Mouse (Mus musculus): ENCODE results near the gene Sgsm1. TPM values are rescaled to one million over a fixed set of nuclear protein-coding genes. Genes with fewer than 3 reads are reported as not detected.

The Sgsm1 gene
- polyA plus RNA-seq, 1 experiment from 2014 or later = 5.2 TPM

- Histone ChIP-seq H3K27me3 (ENCODE audit: insufficient read depth, low read length) (no peaks in the 10 kb centered on the region), H3K4me1 (ENCODE audit: insufficient read depth) (peaks cover 9% of the 10 kb centered on the region), H3K4me3 (ENCODE audit: low read depth, low read length) (no peak overlapping the region), H3K36me3 (ENCODE audit: insufficient read depth) (no peaks in the 10 kb centered on the region), H3K4me2 (no peak overlapping the region), H3K9ac (no peak overlapping the region), H3K9me3 (ENCODE audit: low read depth, low read length) (no peaks in the 10 kb centered on the region), H3K27ac (ENCODE audit: low read depth) (no peak overlapping the region)
- no peak for TF ChIP-seq CTCF (IDR thresholded peaks at IDR 0.05; ENCODE audit: low read depth)
- ATAC-seq (ENCODE audit: insufficient read depth) (no peak), DNase-seq (no peak)
- WGBS = 68% methylated on average over 9 of the region's 9 CpGs
These were observed 106.4 kb downstream of the Sgsm1 start for GRCm38 (mm10) chr5:113204193-113204592.

DNA sequence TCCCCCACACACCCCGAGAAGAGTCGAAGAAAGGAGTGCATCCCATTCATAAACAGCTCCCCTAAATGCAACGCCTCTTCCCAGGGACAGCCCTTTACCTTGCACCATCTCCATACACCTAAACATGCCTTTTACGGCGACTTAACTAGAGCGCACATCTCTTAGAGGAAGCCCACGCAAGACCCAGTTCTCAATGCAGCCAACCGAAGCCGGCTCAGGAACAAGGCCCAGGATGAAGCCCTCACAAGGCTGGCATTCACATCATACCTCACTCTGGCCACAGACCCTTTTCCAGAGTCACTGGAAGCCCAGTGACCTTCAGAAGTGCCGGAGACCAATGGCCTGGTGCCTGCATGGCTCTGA lies 110.8 kb downstream of the Sgsm1 start:
- 87% methylated on average over 10 of the region's 10 CpGs for WGBS
- H3K4me2 ChIP-seq = no peak overlapping the region
- DNase-seq = no peak
- no peak overlapping the region for H3K4me3 ChIP-seq (ENCODE audit: low read depth, low read length)
- no peak for ATAC-seq (ENCODE audit: insufficient read depth)
- no peaks in the 10 kb centered on the region for H3K36me3 ChIP-seq (ENCODE audit: insufficient read depth)
- no peaks in the 10 kb centered on the region for H3K27me3 ChIP-seq (ENCODE audit: insufficient read depth, low read length)
- peak overlapping the region; percentile 21; the same call in 1 of the 2 replicates for H3K27ac ChIP-seq (ENCODE audit: low read depth)
- no peak overlapping the region for H3K9ac ChIP-seq
- no peaks in the 10 kb centered on the region for H3K9me3 ChIP-seq (ENCODE audit: low read depth, low read length)
- no peak for TF ChIP-seq CTCF (IDR thresholded peaks at IDR 0.05; ENCODE audit: low read depth)
- no peaks in the 10 kb centered on the region; the same call in 1 of the 2 replicates for H3K4me1 ChIP-seq (ENCODE audit: insufficient read depth)

DNA sequence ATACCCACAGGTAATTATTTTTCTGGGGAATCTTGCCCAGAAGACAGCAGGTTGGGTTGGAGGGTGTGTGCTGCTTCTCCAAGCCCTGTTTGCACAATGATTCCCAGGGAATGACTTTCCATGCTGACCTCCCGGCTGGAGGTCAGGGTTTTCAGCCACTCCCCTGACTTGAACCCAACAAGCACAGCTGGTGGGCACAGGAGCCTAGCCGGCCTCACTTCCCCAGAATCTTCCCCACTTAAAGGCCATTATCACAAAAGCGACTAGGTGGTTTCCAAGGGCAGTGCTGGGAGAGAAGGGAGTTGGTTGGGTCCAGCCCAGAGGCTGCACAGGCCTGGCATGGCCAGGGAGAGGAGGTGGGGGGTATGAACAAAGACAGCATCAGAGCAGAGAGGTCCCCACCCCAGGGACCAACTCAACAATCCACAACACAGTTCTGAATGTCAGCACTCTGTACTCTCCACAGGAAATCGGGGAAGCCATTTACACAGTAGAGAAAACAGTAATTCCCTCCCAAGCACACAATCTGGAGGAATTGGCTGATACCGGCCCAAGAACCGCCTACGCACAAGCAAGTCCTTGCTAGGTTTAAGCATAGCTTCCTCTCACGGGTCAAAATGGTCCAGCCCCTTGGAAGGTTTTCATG lies 111.3 kb downstream of the Sgsm1 start:
- Histone ChIP-seq H3K36me3 (ENCODE audit: insufficient read depth) (no peaks in the 10 kb centered on the region), H3K4me1 (ENCODE audit: insufficient read depth) (no peaks in the 10 kb centered on the region; the same call in 1 of the 2 replicates), H3K4me2 (no peak overlapping the region), H3K27me3 (ENCODE audit: insufficient read depth, low read length) (no peaks in the 10 kb centered on the region), H3K27ac (ENCODE audit: low read depth) (peak overlapping the region; percentile 21; the same call in 1 of the 2 replicates), H3K9me3 (ENCODE audit: low read depth, low read length) (no peaks in the 10 kb centered on the region), H3K9ac (no peak overlapping the region), H3K4me3 (ENCODE audit: low read depth, low read length) (no peak overlapping the region)
- no peak for DNase-seq
- ATAC-seq (ENCODE audit: insufficient read depth) = no peak
- no peak for TF ChIP-seq CTCF (IDR thresholded peaks at IDR 0.05; ENCODE audit: low read depth)
- WGBS = 45% methylated on average over 8 of the region's 8 CpGs

- Histone ChIP-seq H3K36me3 (ENCODE audit: insufficient read depth) (no peaks in the 10 kb centered on the region), H3K9me3 (ENCODE audit: low read depth, low read length) (no peaks in the 10 kb centered on the region), H3K4me3 (ENCODE audit: low read depth, low read length) (no peak overlapping the region), H3K27me3 (ENCODE audit: insufficient read depth, low read length) (no peaks in the 10 kb centered on the region), H3K9ac (no peak overlapping the region), H3K4me1 (ENCODE audit: insufficient read depth) (no peaks in the 10 kb centered on the region; the same call in 1 of the 2 replicates), H3K4me2 (no peak overlapping the region), H3K27ac (ENCODE audit: low read depth) (peak overlapping the region; percentile 56; the same call in 1 of the 2 replicates)
- peak; percentile 34 for DNase-seq
- no peak for TF ChIP-seq CTCF (IDR thresholded peaks at IDR 0.05; ENCODE audit: low read depth)
- WGBS = 38% methylated on average over 9 of the region's 9 CpGs
- no peak for ATAC-seq (ENCODE audit: insufficient read depth)
These were observed 113.4 kb downstream of the Sgsm1 start for GRCm38 (mm10) chr5:113196916-113197794.

DNA sequence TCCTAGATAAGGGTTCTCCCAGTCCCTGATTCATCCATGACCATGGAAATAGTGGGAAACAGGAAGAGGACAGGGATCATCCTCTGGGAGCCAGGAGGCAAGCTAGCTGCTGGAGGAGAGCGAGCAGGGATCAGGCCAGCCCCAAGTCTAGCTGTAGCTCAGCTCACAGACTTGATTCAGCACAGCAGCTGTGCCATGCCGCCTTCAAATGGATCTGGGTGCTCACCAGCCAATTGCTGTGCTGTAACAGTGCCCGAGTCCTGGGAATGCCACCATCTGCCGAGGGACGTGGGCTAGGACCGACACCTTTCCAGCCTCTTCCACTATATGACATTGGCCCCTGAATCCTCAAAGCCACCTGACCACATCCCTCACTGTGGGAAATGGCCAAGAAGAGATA lies 114.7 kb downstream of the Sgsm1 start:
- ATAC-seq (ENCODE audit: insufficient read depth) = no peak
- peaks cover 3% of the 10 kb centered on the region; the same call in 1 of the 2 replicates for H3K36me3 ChIP-seq (ENCODE audit: insufficient read depth)
- no peaks in the 10 kb centered on the region for H3K9me3 ChIP-seq (ENCODE audit: low read depth, low read length)
- H3K27me3 ChIP-seq (ENCODE audit: insufficient read depth, low read length) = no peaks in the 10 kb centered on the region
- no peak overlapping the region for H3K4me2 ChIP-seq
- no peaks in the 10 kb centered on the region; the same call in 1 of the 2 replicates for H3K4me1 ChIP-seq (ENCODE audit: insufficient read depth)
- WGBS = 93% methylated on average over 6 of the region's 6 CpGs
- H3K4me3 ChIP-seq (ENCODE audit: low read depth, low read length) = no peak overlapping the region
- no peak for TF ChIP-seq CTCF (IDR thresholded peaks at IDR 0.05; ENCODE audit: low read depth)
- no peak for DNase-seq
- no peak overlapping the region for H3K27ac ChIP-seq (ENCODE audit: low read depth)
- H3K9ac ChIP-seq = no peak overlapping the region

DNA sequence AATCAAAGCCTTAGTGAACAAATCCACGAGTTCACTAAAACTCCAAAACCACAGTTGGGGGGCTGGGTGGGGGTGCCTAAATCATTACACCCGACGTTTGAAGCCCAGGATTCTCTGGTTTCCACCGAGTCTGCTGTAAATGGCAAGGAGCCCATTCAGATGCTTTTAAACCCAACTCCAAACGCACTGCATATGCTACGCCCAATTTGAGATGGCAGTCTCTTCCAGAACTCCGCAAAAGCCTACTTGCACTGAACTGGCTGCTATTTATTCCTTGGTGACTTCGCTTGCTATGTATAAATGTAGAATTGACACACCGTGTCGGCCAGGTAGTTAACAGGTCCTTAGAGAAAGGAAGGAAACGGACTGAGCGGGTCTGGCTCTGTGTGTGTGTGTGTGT lies 115.1 kb downstream of the Sgsm1 start:
- peaks cover 3% of the 10 kb centered on the region; the same call in 1 of the 2 replicates for H3K36me3 ChIP-seq (ENCODE audit: insufficient read depth)
- DNase-seq = no peak
- no peak overlapping the region for H3K4me2 ChIP-seq
- WGBS = 78% methylated on average over 12 of the region's 12 CpGs
- H3K4me3 ChIP-seq (ENCODE audit: low read depth, low read length) = no peak overlapping the region
- no peaks in the 10 kb centered on the region; the same call in 1 of the 2 replicates for H3K4me1 ChIP-seq (ENCODE audit: insufficient read depth)
- TF ChIP-seq CTCF (IDR thresholded peaks at IDR 0.05; ENCODE audit: low read depth) = no peak
- H3K27ac ChIP-seq (ENCODE audit: low read depth) = no peak overlapping the region
- no peaks in the 10 kb centered on the region for H3K27me3 ChIP-seq (ENCODE audit: insufficient read depth, low read length)
- ATAC-seq (ENCODE audit: insufficient read depth) = no peak
- no peaks in the 10 kb centered on the region for H3K9me3 ChIP-seq (ENCODE audit: low read depth, low read length)
- no peak overlapping the region for H3K9ac ChIP-seq

DNA sequence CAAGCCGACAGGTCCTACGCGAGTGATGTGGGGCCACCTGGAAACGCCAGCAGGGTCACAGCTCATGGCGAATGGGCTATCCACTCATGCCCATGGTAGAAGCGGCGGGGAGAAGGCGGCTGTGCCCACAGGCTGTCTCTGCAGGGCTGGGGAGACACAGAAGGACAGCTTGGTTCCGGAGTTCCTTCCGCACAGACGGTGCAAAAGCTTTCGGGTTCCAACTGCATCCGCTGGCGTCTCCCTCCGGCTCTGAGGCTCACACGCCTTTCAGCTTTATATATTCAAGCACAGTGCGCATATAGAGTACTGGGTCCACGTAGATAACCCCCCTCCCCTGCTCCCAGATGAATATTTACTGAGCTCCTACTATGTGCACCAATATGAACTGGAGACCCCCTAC lies 116.8 kb downstream of the Sgsm1 start:
- ATAC-seq (ENCODE audit: insufficient read depth) (no peak), DNase-seq (no peak)
- no peak overlapping the region for H3K27ac ChIP-seq (ENCODE audit: low read depth)
- H3K9me3 ChIP-seq (ENCODE audit: low read depth, low read length) = no peaks in the 10 kb centered on the region
- no peak for TF ChIP-seq CTCF (IDR thresholded peaks at IDR 0.05; ENCODE audit: low read depth)
- no peak overlapping the region for H3K4me3 ChIP-seq (ENCODE audit: low read depth, low read length)
- H3K9ac ChIP-seq = no peak overlapping the region
- H3K4me1 ChIP-seq (ENCODE audit: insufficient read depth) = no peaks in the 10 kb centered on the region
- 87% methylated on average over 18 of the region's 18 CpGs for WGBS
- peaks cover 10% of the 10 kb centered on the region; the same call in 1 of the 2 replicates for H3K36me3 ChIP-seq (ENCODE audit: insufficient read depth)
- no peak overlapping the region for H3K4me2 ChIP-seq
- H3K27me3 ChIP-seq (ENCODE audit: insufficient read depth, low read length) = no peaks in the 10 kb centered on the region

Small RNA genes within 50 kb of the gene (microRNA-seq; reads per million reads assigned to microRNA genes)
- gene Mir7229 (ENCODE audit: borderline number of aligned reads) (not detected), gene Mir7230 (ENCODE audit: borderline number of aligned reads) (not detected)

Other genes starting within 250 kb of the Sgsm1 start
- not detected in 2 replicates for gene Crybb2, start 240.7 kb downstream of the Sgsm1 start, polyA plus RNA-seq (2014; fragmentation: Nextera tagmentation; extraction: Ambion mirVana)
- gene Crybb3, start 229.2 kb downstream of the Sgsm1 start, polyA plus RNA-seq (2014; fragmentation: Nextera tagmentation; extraction: Ambion mirVana) = 0.46 and 1.1 TPM in 2 replicates
- 6.9 TPM in 2 replicates for gene 2900026A02Rik, start 89.5 kb downstream of the Sgsm1 start, polyA plus RNA-seq (2014; fragmentation: Nextera tagmentation; extraction: Ambion mirVana)
- gene Tmem211, start 83.9 kb downstream of the Sgsm1 start, polyA plus RNA-seq (2014; fragmentation: Nextera tagmentation; extraction: Ambion mirVana) = not detected in 2 replicates
- gene Aym1, start 46.5 kb upstream of the Sgsm1 start, polyA plus RNA-seq (2014; fragmentation: Nextera tagmentation; extraction: Ambion mirVana) = not detected in 2 replicates
- gene Wscd2, start 179.5 kb upstream of the Sgsm1 start, polyA plus RNA-seq (2014; fragmentation: Nextera tagmentation; extraction: Ambion mirVana) = 5.9 and 6.4 TPM in 2 replicates